Mouse (Mus musculus) B cell, adult 2 months (primary cell): ENCODE results near the gene Trpc6.
A peak's percentile ranks its signal among the peaks of the same experiment; 100 is the strongest.

Experiments
- DNase-seq, 2 experiments: peaks; one replicate each; pipeline ENCODE4 v3.0.0; 2022

Trpc6 gene

GRCm38 (mm10) chr9:8544041-8544794 lies at the start of gene Trpc6:
TSS of gene Trpc6 (plus strand) at chr9:8544142.
- no peak for DNase-seq

- DNase-seq, result no peak
These were observed 23.0 kb upstream of the Trpc6 start for GRCm38 (mm10) chr9:8520911-8521310.

- no peak for DNase-seq
These were observed 10.3 kb upstream of the Trpc6 start for GRCm38 (mm10) chr9:8533670-8534069.

GRCm38 (mm10) chr9:8545236-8545635 lies 1.3 kb downstream of the Trpc6 start:
- no peak for DNase-seq

GRCm38 (mm10) chr9:8558574-8558973 lies 14.6 kb downstream of the Trpc6 start:
- no peak for DNase-seq

GRCm38 (mm10) chr9:8592618-8593017 lies 48.7 kb downstream of the Trpc6 start:
- no peak for DNase-seq

- no peak for DNase-seq
These were observed 53.1 kb downstream of the Trpc6 start for GRCm38 (mm10) chr9:8597089-8597488.

- no peak for DNase-seq
These were observed 63.0 kb downstream of the Trpc6 start for GRCm38 (mm10) chr9:8606816-8607491.

GRCm38 (mm10) chr9:8634344-8634743 lies 90.4 kb downstream of the Trpc6 start:
- DNase-seq, result no peak

GRCm38 (mm10) chr9:8643453-8643852 lies 99.5 kb downstream of the Trpc6 start:
- no peak for DNase-seq

GRCm38 (mm10) chr9:8655347-8655746 lies 111.4 kb downstream of the Trpc6 start:
- DNase-seq, result no peak

GRCm38 (mm10) chr9:8672944-8673343 lies 129.0 kb downstream of the Trpc6 start:
- no peak for DNase-seq

GRCm38 (mm10) chr9:8676607-8677006 lies 132.7 kb downstream of the Trpc6 start:
- no peak for DNase-seq

GRCm38 (mm10) chr9:8693177-8693576 lies 149.2 kb downstream of the Trpc6 start:
- no peak for DNase-seq

GRCm38 (mm10) chr9:8700669-8701068 lies 156.7 kb downstream of the Trpc6 start:
- DNase-seq, result peak; percentile 7 to 13

GRCm38 (mm10) chr9:8703516-8703915 lies 159.6 kb downstream of the Trpc6 start:
- no peak for DNase-seq

GRCm38 (mm10) chr9:8703956-8704355 lies 160.0 kb downstream of the Trpc6 start:
- no peak for DNase-seq

- no peak for DNase-seq
These were observed 166.3 kb downstream of the Trpc6 start for GRCm38 (mm10) chr9:8710052-8710739.

- DNase-seq, result no peak
These were observed 175.1 kb downstream of the Trpc6 start for GRCm38 (mm10) chr9:8719017-8719416.

GRCm38 (mm10) chr9:8729056-8729455 lies 185.1 kb downstream of the Trpc6 start:
- DNase-seq, result no peak
